Mouse (Mus musculus) hindbrain, embryonic 11.5 days (tissue): ENCODE data around the gene Tmem121. TPM values are rescaled to one million over a fixed set of nuclear protein-coding genes. Genes with fewer than 3 reads are reported as not detected.
A peak's percentile ranks its signal among the peaks of the same experiment; 100 is the strongest.

Experiments
- ATAC-seq: fragments of 200-750 bp; cut with Nextera tagmentation; 2 replicates; pipeline ENCODE4 v1.8.0; 2017; ENCODE audit warnings: mild to moderate bottlenecking, moderate TSS enrichment, moderate library complexity; ENCODE audit not compliant: low FRiP score
- DNase-seq: peaks from one replicate; pipeline ENCODE4 v3.0.0-alpha.2; 2015; ENCODE audit warnings: low spot score
- H3K27ac ChIP-seq: fragments of 300-500 bp; sonication (generic); 2 replicates; pipeline ENCODE4 v1.5.1; 2014; ENCODE audit warnings: mild to moderate bottlenecking, low read depth, low read length
- H3K27me3 ChIP-seq: fragments of 300-500 bp; sonication (generic); 2 replicates; pipeline ENCODE4 v1.6.1; 2014; ENCODE audit warnings: mild to moderate bottlenecking, low read length, moderate library complexity, mixed read lengths; ENCODE audit not compliant: control insufficient read depth, insufficient read depth
- H3K36me3 ChIP-seq: fragments of 300-500 bp; sonication (generic); 2 replicates; pipeline ENCODE4 v1.6.1; 2014; ENCODE audit warnings: mild to moderate bottlenecking, low read length, moderate library complexity, mixed read lengths; ENCODE audit not compliant: control insufficient read depth, insufficient read depth
- H3K4me1 ChIP-seq: fragments of 300-500 bp; sonication (generic); replicated peaks from 2 replicates; pipeline ENCODE4 v1.6.1; 2014; ENCODE audit warnings: low read length, mixed read lengths; ENCODE audit not compliant: control insufficient read depth, insufficient read depth
- H3K4me2 ChIP-seq: fragments of 300-500 bp; sonication (generic); replicated peaks from 2 replicates; pipeline ENCODE4 v1.6.1; 2014; ENCODE audit warnings: mild to moderate bottlenecking, low read depth, low read length
- H3K4me3 ChIP-seq: fragments of 300-500 bp; sonication (generic); 2 replicates; pipeline ENCODE4 v1.5.1; 2014; ENCODE audit warnings: low read depth, low read length
- H3K9ac ChIP-seq: fragments of 300-500 bp; sonication (generic); 2 replicates; pipeline ENCODE4 v1.6.1; 2014; ENCODE audit warnings: low read depth, low read length
- H3K9me3 ChIP-seq: fragments of 300-500 bp; sonication (generic); 2 replicates; pipeline ENCODE4 v1.6.1; 2016; ENCODE audit warnings: low read length; ENCODE audit not compliant: control insufficient read depth
- WGBS: fragments of 180-500 bp; shearing (Covaris S2); extraction: QIAGEN DNeasy Blood & Tissue Kit; methylation state at CpG from one replicate; pipeline ENCODE4 v1.1.7; 2014; 5-methylcytosine and 5-hydroxymethylcytosine counted together
- polyA plus RNA-seq: library from polyadenylated mRNA; unstranded; fragments of >200 nt; fragmentation: Nextera tagmentation; extraction: Ambion mirVana; gene quantifications from 2 replicates; pipeline ENCODE4 v1.2.1, GENCODE M21; 2014

Gene Tmem121
- polyA plus RNA-seq, 1 experiment from 2014 or later, result 8.9 TPM

DNA sequence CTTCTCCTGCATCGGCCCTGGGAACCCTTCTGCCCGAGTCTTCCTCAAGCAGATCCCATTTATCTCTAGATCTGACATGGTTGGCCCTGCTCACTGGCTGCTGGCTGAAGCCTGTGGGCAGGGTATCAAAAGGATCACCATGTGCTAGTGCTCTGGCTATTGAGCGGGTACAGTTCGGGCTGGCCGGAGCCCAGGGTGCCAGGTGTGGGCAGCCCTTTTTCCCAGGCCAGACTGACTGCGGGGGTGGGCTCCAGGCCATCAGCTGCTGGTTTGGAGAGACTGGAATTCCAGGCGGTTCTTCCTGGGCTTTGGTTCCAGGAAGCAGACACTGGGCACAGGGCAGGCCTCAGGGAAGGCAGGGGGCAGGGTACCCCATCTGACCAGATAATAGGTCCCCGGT, 38.2 kb upstream of the Tmem121 start:
- H3K4me3 ChIP-seq, result no peak overlapping the region
- ATAC-seq, result no peak
- no peak overlapping the region for H3K4me2 ChIP-seq
- H3K4me1 ChIP-seq, result peaks cover 9% of the 10 kb centered on the region
- no peak overlapping the region for H3K27ac ChIP-seq
- no peaks in the 10 kb centered on the region; the same call in 1 of the 2 replicates for H3K36me3 ChIP-seq
- 86% methylated on average over 8 of the region's 8 CpGs for WGBS
- H3K9ac ChIP-seq, result no peak overlapping the region
- H3K27me3 ChIP-seq, result peaks cover 8% of the 10 kb centered on the region; the same call in 1 of the 2 replicates
- no peaks in the 10 kb centered on the region for H3K9me3 ChIP-seq
- DNase-seq, result no peak

DNA sequence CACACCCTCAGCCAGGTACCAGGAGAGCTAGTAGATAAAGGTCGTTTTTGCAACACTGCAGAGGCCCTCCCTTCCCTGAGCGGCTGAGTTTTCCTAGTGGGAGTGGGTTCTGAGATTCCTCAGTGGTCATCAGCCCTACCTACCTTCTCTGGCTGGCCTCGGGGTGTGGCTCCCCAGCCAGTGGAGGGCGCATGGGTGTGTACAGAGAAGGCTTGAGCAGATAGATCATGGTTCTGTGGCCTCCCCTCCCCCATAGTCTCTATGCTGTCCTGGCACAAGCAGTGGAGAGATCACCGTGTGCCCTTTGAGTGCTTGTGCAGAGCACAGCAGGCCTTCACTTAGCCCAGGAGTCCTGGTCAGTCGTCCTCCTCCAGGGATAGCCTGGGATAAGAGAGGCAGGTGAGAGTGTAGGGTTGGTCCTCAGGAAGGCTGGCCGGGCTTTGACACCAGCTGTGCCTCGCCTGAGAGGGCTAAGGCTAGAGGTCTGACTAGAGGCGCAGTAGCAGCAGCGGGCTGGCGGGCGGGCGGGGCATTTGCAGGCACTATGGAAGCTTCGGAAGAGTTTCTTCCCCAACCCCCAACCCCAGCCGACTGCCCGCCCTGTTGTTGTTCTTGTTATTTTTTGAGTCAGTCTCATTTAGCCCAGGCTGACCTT, 37.2 kb upstream of the Tmem121 start:
- 0 out of 2 replicates have a peak, but pooled peaks cover 4% of the 10 kb centered on the region for H3K4me1 ChIP-seq
- peaks cover 8% of the 10 kb centered on the region; the same call in 1 of the 2 replicates for H3K27me3 ChIP-seq
- ATAC-seq, result no peak

DNA sequence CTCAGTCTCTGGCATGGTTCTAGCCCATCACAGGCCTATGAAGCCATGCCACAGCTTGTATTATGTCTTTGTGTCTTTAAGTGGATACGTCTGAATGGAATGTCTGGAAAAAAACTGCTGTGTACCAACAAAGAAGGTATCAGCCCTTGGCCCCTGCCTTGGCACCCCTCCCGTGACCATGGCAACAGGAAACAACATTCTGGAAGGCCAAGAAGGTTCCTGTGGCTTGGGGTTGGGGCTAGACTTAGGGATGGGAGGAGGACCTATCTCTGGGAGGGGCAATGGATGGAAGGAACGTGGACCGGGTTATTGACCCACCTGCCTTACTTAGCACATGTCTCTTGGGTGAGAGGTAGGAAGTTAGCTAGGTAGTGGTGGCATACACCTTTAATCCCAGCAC, 36.4 kb upstream of the Tmem121 start:
- WGBS, result 71% methylated on average over 4 of the region's 4 CpGs
- no peaks in the 10 kb centered on the region; the same call in 1 of the 2 replicates for H3K36me3 ChIP-seq
- H3K4me2 ChIP-seq, result no peak overlapping the region
- H3K4me3 ChIP-seq, result no peak overlapping the region
- ATAC-seq (no peak), DNase-seq (no peak)
- H3K9me3 ChIP-seq, result no peaks in the 10 kb centered on the region
- 0 out of 2 replicates have a peak, but pooled peaks cover 4% of the 10 kb centered on the region for H3K4me1 ChIP-seq
- no peak overlapping the region for H3K9ac ChIP-seq
- peaks cover 12% of the 10 kb centered on the region; the same call in 1 of the 2 replicates for H3K27me3 ChIP-seq
- H3K27ac ChIP-seq, result no peak overlapping the region

More for the DNA sequence above, 37.2 kb upstream of the Tmem121 start:
- Histone ChIP-seq H3K9ac (no peak overlapping the region), H3K4me3 (no peak overlapping the region), H3K4me2 (no peak overlapping the region), H3K36me3 (no peaks in the 10 kb centered on the region; the same call in 1 of the 2 replicates), H3K9me3 (no peaks in the 10 kb centered on the region), H3K27ac (no peak overlapping the region)
- WGBS, result 37% methylated on average over 16 of the region's 16 CpGs
- DNase-seq, result no peak

DNA sequence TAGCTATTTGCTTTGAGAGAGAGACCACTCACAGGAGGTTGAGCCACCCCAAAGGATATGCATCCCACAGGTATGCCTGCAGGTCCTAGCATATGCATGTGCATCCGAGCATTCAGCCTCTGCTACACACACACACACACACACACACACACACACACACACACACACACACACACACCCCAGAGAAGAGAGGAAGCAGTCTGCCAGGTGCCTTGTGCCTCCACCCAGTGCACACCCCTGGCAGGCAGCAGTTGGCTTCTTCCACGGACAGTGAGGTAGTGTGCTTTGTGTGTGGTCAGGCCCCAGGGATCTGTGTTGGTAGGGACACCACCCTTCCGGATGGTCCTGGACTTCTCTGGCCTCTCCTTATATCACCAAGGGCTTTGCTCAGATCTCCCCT, 35.8 kb upstream of the Tmem121 start:
- WGBS, result 89% methylated on average over 3 of the region's 3 CpGs
- H3K9me3 ChIP-seq, result no peaks in the 10 kb centered on the region
- H3K4me2 ChIP-seq, result no peak overlapping the region
- 0 out of 2 replicates have a peak, but pooled peaks cover 4% of the 10 kb centered on the region for H3K4me1 ChIP-seq
- DNase-seq (no peak), ATAC-seq (no peak)
- no peak overlapping the region for H3K9ac ChIP-seq
- no peaks in the 10 kb centered on the region; the same call in 1 of the 2 replicates for H3K36me3 ChIP-seq
- H3K27me3 ChIP-seq, result peaks cover 12% of the 10 kb centered on the region; the same call in 1 of the 2 replicates
- no peak overlapping the region for H3K4me3 ChIP-seq
- H3K27ac ChIP-seq, result no peak overlapping the region

DNA sequence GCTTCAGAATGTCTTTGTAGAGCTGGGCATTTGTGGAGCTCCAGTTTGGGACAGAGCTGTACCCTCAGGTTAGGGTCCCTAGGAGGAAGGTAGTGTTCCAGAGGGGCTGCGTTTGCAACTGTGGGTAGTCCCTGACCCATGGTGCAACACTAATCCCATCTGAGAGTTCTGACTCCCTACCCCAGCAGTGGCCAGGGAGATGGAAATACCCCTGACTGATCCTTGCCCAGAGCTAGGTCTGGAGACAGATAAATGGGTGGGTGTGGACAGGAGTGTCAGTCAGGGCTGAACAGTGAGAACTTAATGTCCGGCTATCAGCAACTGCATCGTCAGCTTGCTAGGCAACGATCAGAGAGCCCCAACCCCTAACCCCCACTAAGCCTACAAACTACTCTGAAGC, 35.1 kb upstream of the Tmem121 start:
- Histone ChIP-seq H3K9me3 (no peaks in the 10 kb centered on the region), H3K27me3 (peaks cover 12% of the 10 kb centered on the region; the same call in 1 of the 2 replicates), H3K27ac (no peak overlapping the region), H3K36me3 (no peaks in the 10 kb centered on the region; the same call in 1 of the 2 replicates), H3K4me2 (no peak overlapping the region), H3K4me3 (no peak overlapping the region), H3K9ac (no peak overlapping the region), H3K4me1 (0 out of 2 replicates have a peak, but pooled peaks cover 4% of the 10 kb centered on the region)
- no peak for ATAC-seq
- WGBS, result 89% methylated on average over 4 of the region's 4 CpGs
- no peak for DNase-seq

DNA sequence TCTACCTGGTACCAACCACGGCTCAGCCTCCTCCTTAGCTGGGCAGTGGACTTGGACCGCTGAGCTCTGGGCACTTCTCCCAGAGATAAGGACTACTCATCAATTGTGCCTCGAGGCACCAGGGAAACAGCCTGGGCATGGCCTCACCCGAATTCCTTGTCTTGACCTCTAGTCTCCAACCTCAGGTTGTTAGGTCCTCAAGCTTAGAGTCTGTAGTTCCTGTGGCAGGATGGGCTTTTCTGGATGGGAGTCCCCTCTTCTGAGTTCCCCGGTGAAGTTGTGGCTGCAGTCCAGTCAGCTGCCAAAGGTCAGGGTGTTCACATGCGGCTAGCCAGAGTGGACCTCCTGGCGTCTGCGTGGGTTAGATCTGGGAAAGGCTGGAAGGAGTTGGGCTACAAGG, 34.7 kb upstream of the Tmem121 start:
- Histone ChIP-seq H3K9me3 (no peaks in the 10 kb centered on the region), H3K27ac (no peak overlapping the region), H3K36me3 (no peaks in the 10 kb centered on the region), H3K27me3 (peaks cover 12% of the 10 kb centered on the region; the same call in 1 of the 2 replicates), H3K4me1 (0 out of 2 replicates have a peak, but pooled peaks cover 4% of the 10 kb centered on the region), H3K4me2 (peak overlapping the region; percentile 73; the same call in 1 of the 2 replicates), H3K9ac (no peak overlapping the region), H3K4me3 (no peak overlapping the region)
- DNase-seq, result no peak
- no peak for ATAC-seq
- WGBS, result 79% methylated on average over 8 of the region's 8 CpGs

DNA sequence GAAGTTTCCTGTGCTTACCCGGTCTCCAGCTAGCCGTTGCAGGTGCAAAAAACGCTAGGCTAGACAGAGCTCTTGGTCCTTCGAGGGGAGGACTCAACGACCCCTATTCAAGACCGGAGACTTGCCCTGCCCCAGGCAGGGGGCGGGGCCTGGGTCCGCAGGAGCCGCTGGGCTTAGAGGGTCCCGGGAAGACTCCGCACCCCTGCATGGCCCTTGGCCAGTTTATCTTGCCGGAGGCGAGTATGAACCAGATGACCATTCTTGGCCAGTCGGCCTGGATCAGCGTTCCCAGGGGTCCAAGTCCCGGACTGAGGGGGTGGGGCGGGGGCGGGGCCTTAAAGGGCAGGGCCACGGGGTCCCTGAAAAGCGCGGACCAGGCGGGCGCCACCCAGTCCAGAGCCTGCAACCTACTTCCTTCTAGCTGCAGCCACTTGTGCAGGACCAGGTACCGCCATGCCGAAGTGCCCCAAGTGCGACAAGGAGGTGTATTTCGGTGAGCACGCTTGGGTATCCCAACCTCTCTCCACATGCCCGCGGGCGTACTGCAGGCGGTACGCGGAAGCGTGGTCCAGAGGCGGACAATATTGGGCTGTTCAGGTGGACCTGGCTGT, 34.0 kb upstream of the Tmem121 start:
- Histone ChIP-seq H3K27me3 (peaks cover 12% of the 10 kb centered on the region; the same call in 1 of the 2 replicates), H3K4me2 (peak overlapping the region; percentile 73), H3K36me3 (no peaks in the 10 kb centered on the region), H3K4me3 (peak overlapping the region; percentile 32), H3K27ac (no peak overlapping the region), H3K4me1 (0 out of 2 replicates have a peak, but pooled peaks cover 5% of the 10 kb centered on the region), H3K9ac (peak overlapping the region; percentile 45; the same call in 1 of the 2 replicates), H3K9me3 (no peaks in the 10 kb centered on the region)
- WGBS, result under 1% methylated on average over 35 of the region's 36 CpGs
- ATAC-seq (no peak), DNase-seq (peak; percentile 58)

DNA sequence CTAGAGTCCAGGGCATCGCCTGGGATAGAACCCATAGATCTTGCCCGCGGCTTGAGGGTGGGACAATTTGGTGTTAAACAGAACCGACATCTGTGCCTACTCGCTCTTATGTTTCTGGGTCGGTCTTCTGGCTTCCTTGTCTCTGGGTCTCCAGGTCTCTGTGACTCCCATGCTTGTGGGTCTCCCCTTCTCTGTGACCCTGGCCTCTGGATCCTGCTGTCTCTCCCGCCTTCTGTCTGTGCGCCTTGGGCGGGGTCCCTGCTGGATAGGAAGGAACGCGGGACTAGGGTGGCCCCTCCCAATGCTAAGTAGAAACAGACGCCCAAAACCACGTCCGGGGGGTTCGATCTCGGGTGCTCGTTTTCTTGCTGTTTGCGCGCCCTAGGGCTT, 33.5 kb upstream of the Tmem121 start:
- Histone ChIP-seq H3K9me3 (no peaks in the 10 kb centered on the region), H3K9ac (peak overlapping the region; percentile 45; the same call in 1 of the 2 replicates), H3K4me2 (peak overlapping the region; percentile 73), H3K27ac (no peak overlapping the region), H3K36me3 (no peaks in the 10 kb centered on the region), H3K27me3 (peaks cover 12% of the 10 kb centered on the region; the same call in 1 of the 2 replicates), H3K4me1 (peaks cover 10% of the 10 kb centered on the region; the same call in 1 of the 2 replicates), H3K4me3 (peak overlapping the region; percentile 32)
- DNase-seq, result no peak
- WGBS, result 24% methylated on average over 19 of the region's 19 CpGs
- ATAC-seq, result no peak
